Mouse (Mus musculus) kidney, adult 8-10 months (tissue): Measurements from ENCODE around the gene Dlgap1.
A peak's percentile ranks its signal among the peaks of the same experiment; 100 is the strongest.

Experiments
- DNase-seq, 2 experiments: peaks; one replicate each; pipeline ENCODE4 v3.0.0; 2022

The Dlgap1 gene

DNA sequence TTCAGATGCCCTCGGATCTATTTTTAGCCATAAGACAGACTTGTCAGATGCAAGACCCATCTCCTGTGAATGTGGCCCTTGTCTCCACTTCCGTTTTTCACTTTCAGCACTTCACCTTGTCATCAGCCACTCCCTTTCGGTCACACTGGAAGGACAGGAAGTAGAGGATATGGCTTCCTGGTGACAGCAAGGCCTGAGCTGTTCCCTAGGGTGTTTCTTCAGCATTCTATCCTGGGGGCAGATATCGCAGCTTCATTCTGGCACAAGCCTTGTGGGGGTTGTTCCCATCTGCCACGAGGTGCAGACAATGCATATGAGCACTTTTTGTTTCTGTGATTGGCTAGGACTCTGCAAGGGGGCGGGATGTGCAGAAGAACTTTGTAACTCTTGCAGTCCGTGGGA lies 502.1 kb downstream of the Dlgap1 start:
- no peak for DNase-seq

DNA sequence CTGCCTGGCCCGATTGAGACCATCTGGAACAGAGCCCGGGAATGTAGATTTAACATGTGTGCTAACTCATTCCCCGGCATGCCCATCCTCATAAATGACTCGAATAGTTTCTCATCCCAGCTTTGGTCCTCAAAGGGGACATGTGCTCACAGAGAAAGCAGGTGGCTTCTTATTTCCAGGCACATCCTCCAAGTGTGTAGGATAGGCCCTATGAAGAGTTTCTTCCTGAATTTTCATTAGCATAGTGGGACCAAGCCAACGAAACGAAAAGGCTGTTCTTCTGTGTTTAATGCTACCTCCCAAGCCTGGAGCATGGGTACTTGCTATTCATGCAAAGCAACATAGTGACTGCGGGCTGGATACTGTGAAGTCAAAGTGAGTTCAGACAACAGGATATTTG lies 503.3 kb downstream of the Dlgap1 start:
- DNase-seq = no peak

DNA sequence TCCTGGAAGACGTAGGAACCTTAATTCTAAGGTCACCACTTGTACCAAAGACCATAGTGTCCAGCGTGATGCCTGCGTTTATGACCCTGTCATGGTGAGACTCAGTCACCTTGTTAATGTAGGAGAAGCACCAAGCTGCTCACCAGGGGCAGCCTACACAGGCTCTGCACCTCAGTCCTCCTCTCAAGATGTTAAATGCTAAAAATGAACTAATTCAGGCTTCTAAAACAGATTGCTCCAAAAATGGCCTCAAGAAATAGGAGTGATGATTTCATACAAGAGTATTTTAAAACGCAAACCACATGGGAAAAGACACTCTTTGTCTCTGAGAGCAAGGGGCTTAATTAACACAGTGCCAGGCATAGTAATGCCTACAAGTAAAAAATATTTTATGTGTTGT lies 505.0 kb downstream of the Dlgap1 start:
- no peak for DNase-seq

DNA sequence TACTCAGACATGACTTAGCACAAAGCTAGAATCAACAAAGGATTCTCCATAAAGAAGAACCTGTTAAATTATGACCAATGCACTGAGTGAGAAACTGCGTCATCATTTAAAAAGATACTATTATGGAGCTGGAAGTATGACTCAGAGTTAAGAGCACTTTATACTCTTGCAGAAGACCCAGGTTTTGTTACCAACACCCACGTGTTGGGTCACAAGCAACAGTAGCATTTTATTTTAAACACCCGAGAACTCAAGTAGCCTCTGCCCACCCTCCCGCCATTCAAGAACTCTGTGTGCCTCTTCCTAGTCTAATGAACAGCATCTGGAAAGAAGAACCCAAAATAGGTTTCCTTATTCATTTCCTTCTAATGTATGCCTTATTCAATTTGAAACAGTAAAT lies 514.8 kb downstream of the Dlgap1 start:
- DNase-seq = no peak

DNA sequence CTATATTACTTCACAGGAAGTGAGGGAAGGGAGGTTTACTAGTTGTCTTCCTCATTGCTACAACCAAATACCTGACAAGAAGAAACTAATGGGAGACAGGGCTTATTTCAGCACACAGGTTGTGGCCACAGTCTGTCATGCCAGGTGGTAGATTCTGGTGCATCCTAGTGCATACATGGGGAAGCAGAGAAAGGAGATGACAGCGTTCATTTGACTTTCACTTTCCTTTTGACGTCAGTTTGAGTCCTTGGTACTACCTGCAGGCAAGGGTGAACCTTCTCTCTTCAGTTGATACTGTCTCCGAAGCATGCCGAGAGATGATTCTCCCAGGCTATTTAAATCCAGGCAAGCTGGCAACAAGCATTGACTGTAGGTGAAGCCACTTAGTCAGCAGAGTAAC lies 516.8 kb downstream of the Dlgap1 start:
- no peak for DNase-seq

DNA sequence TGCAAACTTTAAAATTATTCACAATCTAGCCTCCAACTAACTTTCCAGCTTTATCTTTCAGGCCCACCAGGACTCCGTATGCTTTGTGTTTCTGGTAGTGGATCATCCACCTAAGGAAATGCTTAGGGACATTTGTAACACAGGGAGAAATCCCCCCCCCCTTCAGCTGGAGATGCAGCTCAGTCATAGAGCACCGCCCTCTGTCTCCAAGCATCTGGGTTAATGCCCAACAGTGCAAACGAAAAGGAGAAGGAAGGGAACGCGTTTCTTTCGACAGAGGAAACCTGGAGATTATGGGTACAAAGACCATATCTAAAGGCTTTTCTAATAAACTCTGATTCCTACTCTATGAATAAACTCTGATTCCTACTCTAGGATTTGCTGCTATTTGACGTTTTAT lies 517.4 kb downstream of the Dlgap1 start:
- no peak for DNase-seq

DNA sequence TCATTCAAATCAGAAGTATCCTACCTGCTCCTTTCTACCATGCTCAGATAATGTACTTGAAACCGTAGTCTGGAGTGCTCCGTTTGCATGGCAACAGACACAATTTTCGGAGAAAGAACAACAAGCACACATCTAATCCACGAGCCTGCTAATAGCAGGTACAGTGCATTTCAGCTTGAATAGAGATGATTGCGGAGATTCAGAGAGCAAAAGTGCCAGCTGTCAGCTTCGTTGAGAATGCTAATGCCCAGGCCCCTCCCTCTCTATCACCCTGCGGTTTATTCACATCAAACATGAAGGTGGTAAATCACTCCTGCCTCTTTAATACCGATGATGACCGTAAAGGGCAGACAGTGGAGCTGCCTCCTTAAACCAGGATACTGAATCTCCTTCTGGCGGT lies 518.0 kb downstream of the Dlgap1 start:
- DNase-seq = no peak

DNA sequence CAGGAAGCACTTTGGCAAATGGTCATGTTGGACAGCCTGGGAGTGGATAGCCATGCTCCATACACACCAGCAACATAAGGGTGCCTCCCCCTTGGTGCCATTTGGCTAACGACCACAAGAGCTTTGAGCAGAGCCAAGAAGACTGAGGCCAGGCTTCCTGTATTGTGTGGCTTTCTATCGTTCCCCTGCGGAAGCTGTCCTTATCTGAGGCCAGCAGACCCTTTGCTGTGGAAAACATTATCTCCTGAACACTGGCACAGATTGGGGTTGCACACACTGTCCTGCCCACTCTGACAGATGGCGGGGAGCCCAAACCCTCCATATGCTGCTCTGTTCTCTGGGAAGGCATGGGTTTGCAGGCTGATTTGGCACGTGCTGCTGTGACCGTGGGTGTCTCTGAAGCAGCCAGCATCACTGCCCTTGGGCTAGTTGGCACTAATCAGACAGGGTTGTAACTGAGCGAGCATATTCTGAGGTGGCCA lies 520.0 kb downstream of the Dlgap1 start:
- no peak for DNase-seq

DNA sequence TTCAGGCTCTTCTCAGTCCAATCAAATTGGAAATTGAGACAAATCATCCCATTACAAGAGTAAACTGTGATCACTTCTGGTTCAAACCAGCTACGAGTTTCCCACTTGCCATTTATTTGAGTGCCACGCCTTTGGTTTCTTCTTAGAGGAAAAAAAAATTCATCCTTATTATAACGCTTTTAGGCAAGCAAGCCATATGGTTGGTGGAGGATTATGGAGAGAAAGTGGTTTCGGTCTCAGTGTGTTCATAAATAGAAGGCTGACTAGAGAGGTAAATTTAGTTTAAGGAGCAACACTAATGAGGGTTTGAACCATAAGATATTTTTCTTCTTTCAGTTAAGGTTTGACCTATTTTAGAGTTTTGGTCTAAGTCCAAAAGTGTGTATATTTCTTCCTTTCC lies 522.7 kb downstream of the Dlgap1 start:
- DNase-seq = no peak

DNA sequence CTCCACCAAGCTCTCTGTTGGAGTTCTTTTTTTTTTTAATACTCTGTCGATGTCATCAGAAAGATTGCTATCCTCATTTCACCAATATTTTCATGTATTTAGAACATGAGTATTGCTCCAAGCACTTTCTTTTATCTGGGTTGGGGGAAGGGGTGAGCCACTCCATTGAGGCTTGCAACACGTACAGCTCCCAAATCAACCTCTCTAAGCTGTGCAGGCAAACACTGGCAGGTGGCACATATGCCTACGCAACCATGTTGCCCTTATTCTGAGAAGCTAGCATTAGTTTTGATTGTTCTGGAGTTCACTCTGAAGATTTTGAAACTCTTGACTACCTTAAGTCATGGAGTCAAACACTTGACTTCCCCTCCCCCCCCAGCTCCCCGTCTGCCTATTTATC lies 525.5 kb downstream of the Dlgap1 start:
- DNase-seq = no peak

DNA sequence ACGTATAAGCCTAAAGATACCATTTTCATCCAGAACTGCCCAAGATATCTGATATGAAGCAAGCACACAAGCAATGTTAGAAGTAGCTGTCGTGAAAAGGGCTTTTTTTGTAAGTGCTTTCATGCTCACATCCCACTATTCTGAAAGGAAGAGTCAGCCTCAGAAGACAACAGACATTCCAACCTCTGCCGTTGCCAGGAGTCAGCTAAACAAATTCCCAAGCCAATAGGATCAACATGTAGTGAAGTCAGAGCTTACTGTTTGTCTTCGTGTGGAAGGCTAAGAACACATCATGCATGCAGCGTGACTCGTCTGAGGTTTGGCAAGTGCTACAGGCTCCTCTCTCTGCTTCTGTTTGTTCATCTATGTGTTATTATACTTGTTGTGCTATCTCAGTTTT lies 529.4 kb downstream of the Dlgap1 start:
- no peak for DNase-seq

DNA sequence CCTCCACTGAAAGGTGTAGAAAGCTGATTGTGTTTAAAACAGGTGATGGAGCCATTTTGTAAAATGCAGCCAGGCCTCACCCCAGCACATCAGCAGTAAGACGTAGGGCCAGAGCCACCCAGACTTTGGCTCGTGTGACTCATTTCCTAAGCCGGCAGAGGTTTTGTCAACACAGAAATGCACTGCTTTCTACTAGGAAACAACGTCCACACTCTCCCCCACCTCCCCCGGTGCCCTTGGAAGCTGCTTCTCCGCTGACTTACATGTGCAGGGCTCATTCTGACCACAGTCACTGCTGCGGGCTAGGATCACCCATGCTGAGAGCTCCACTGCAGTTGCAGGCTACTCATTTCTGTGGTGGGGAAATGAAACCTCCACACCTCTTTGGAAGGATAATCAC lies 533.1 kb downstream of the Dlgap1 start:
- no peak for DNase-seq

DNA sequence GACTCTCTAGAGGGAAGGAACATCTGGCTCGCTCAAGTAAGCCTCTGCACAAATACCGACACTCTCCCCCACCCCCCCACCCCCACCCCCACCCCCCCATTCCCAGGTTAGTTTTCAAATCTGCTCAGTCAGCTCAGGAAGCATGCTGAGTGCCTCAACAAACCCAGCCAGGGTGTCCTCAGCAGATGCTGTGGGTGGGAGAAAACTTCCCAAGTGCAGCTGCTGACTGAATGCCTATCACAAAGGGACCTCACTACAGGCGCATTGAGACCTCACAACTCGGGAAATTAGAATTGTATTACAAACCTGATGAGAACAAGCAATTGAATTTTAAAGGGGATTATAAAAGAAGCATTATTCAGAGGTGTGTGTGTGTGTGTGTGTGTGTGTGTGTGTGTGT lies 538.9 kb downstream of the Dlgap1 start:
- no peak for DNase-seq

DNA sequence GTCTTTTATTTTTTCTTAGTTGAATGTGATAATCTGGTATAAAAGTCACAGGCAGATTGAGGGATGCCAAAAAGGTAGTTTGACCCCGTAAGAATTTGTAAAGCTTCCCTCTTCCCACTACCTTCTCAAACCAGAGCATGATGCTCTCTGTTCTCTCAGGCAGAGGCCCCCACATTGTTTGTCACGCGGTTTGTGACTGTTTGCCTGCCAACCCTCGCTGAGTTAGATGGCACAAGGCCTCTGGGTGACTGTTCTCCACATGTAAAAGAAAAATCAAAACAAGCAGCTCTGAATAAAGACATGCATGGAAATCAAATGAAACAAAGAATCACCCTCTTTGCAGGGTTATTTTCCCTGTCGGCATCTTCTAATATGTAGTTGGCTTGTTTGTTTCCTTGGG lies 541.6 kb downstream of the Dlgap1 start:
- no peak for DNase-seq

DNA sequence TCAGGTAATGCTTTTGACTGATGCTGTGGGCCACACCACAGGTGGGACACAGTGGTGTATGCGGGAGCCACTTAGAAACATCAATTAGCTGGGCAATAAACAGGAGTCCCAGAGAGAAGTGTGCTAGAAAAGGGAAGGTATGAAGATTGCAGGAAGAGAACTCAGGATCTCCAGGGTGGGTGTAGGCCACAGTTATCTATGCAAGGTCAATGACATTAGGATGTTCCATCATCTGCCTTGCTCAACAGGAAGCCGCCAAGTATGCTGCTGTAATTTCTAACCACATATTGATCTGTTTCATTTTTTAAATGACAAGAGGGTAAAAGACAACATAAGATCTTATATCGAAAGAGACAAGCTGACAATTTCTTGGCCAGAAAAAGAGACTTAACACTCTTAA lies 542.5 kb downstream of the Dlgap1 start:
- no peak for DNase-seq

DNA sequence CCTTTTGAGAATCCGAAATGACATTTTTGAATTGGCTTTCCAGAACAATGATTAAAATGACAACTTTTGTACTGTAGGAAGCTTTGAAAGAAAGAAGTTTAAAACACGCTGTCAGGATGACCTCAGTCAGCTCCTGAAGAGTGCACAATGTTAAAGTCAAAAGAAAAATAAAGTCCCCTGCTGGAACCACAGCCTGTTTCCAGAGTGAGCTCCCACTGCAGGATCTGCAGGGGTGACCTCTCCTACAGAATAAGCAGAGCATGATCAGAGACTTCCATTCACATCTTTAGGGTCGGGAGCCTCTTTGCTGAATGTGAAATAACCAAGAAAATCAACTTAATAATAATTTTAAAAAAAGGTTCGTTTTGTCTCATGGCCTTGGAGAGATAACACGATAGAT lies 544.9 kb downstream of the Dlgap1 start:
- no peak for DNase-seq

DNA sequence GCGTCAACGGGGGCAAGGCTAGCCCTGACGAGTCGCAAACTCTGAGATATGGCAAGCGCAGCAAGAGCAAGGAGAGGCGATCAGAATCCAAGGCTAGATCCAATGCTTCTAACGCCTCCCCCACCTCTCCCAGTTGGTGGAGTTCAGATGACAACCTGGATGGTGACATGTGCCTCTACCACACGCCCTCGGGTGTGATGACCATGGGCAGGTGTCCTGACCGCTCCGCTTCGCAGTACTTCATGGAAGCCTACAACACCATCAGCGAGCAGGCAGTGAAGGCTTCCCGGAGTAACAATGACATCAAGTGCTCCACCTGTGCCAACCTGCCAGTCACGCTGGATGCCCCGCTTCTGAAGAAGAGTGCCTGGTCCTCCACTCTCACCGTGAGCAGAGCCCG lies 547.6 kb downstream of the Dlgap1 start:
- DNase-seq = no peak

DNA sequence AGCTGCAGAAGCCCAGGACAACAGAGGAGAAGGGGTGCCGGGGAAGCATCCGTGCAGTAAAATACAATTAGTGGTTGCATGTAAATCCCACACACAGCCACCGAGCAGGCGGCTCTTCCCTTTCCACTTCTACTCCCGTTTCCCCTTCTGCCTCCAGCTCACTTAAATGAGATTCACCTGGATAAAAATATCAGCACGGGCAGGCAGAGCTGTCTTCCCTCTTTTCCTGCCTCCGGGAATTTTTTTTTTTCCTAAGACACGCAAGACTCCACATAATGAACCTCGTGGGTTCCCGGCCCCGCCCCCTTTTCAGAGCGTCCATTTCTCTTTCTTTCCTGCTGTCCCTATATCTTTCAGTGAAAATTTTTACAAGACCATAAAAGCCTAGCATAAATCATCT lies 548.5 kb downstream of the Dlgap1 start:
- DNase-seq = no peak

DNA sequence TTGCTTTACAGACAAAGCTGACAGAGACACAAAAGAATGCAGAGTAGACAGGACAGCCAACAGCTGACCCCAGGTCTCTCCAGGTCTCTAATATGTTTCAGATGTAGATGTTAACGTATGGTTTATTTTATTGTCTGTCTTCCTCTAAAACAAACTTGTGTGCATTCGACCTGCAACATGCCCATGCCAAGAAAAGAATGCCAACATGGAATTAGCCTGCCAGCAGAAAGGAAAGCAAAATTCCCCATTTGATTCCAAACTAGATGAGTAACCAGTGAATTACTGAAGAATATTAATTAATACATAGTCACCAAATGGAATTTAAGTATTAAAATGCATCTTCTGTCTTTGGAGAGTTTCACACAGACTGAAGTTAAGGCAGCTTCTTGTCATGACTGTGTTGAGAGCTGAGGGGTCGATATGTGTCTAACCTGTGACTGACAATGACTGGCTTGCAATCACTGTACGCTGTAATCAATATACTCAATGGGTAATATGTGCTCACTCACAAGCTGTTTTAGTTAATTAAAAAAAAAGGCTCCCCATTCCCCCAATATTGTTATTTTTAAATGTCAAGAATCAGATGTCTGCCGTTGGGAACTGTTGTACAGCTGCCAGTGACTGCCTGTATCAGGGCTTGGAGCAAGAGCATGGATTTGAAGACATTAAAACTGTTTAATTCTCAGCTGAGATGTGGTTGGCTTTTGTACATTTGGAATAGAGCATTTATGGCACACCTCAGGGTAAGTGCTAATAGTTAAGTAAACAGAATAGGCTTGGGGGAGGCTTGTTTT lies 552.4 kb downstream of the Dlgap1 start:
- DNase-seq = no peak

DNA sequence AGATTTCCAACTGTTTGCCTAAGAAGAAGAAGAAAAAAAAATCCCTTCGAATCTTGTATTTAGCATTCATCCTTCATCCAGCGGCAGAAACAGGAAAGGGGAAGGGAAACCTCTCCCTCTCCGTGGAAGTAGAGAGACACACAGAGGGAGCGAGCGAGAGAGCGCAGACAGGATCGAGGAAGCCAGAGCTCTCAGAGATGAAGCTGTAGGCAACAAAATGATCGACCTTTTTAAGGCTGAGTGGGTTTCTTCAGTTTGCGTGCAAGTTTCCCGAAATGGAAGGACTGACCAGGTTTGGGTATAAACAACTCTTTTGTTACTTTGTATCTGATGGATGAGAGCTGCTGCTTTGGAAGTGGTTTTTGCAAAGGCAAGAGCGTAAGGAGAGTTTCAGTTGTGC lies 553.1 kb downstream of the Dlgap1 start:
- no peak for DNase-seq

DNA sequence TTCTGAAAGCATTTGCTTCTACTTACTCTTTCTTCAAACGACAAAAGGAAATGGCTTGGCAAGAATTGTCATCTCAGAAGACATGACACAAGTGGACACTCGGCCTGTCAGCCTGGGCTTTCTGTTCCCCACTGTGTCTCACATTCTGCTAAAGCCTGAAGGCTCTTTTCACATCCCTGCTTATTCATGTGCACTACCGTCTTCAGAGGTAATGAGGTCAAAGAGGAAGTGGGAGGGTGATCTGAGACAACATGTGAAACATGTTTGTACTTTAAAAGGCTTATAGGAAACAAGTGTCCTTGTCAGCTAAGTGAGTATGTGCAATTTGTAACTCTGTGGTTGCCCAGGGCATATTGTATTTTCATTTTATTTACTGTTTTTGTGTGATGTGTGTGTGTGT lies 557.1 kb downstream of the Dlgap1 start:
- DNase-seq = no peak

DNA sequence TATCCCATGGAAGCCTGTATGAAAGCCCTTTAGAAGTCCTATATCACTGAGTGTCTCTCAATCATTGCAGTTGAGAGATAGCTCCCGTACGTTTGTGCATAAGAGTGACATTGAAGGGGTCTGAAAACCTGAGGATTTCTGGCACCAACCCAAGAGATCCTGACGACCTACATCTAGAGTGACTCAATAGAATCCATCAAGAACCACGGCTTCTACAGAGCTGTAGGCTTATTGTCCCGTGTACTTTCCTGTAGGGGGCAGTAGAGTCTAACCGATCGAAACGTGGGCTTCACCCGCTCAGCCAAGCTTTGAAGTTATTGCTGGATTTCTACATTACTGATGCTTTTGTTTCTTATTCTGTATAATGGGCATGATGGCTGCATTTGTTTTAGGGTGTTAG lies 558.2 kb downstream of the Dlgap1 start:
- peak; percentile 1 to 4 for DNase-seq

DNA sequence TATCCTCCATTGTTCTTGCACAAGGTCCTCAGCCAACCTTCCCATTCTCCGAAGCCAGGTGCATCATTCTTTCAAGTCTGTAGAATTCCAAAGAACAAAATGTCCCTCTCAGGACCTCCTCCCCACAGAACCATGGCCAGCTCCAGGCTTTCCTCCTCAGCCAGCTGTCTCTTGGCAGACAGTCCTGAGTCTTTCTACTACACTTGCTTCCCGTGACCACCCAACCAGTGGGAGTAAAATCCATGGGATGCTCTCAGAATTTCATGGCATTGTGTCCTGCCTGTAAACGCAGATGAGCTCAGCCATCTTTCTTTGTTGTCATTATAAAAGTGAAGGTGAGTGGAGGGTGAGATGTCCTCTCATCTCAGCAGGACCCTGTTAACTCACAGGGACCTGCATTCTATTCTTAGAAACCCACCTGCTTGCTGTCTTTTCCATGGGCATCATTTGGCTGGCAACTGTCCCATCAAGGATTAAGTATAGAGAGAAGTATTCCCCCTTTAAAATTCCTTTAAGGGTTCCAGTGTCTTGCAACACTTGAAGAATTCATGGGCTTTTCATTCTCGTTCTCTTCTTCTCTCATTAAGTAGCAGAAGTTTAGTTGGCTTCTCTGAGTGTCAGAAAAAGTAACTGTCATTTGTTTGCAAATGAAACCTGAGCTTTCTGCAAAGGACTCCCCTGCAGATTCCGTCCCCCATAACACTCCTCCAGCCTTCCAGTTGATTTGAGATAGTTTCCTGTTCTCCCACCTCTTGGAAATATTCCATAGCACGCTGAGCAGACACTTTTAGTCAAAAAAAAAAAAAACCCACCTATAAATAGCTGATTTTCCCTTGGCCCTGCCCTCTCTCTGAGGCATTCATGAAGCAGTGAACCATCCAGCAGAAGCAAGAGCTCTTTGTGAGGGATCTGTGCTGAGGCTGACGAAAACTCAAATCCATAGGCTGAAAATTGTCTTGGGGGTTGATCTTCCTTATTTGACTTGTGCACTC lies 559.6 kb downstream of the Dlgap1 start:
- no peak for DNase-seq

DNA sequence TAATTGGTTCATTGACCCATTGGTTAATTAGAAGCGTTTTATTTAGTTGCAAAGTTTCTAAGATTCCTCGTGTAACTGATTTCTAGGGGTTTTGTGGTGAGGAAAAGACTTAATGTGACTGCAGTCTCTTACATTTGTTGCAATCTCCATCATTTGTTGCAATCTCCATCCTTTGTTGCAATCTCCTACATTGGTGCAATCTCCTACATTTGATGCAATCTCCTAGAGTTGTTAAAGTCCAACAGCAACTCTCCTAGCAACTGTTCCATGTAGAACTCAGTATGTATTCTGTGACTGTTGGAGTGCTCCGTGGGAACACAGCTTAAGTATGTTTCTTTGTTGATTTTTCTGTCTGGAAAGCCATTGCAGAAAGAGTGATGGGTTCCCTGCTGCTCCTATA lies 565.4 kb downstream of the Dlgap1 start:
- no peak for DNase-seq
